Mouse (Mus musculus): Measurements from ENCODE around the gene Gm20425. TPM values are rescaled to one million over a fixed set of nuclear protein-coding genes. Genes with fewer than 3 reads are reported as not detected.
"Not testable (repeated sequence)": the region's sequence is repeated elsewhere in the genome, so short reads cannot be mapped to it uniquely, and the experiment has no call there.

Gm20425 gene
- polyA plus RNA-seq, 2 experiments, result 0.16 to 1.7 TPM

DNA sequence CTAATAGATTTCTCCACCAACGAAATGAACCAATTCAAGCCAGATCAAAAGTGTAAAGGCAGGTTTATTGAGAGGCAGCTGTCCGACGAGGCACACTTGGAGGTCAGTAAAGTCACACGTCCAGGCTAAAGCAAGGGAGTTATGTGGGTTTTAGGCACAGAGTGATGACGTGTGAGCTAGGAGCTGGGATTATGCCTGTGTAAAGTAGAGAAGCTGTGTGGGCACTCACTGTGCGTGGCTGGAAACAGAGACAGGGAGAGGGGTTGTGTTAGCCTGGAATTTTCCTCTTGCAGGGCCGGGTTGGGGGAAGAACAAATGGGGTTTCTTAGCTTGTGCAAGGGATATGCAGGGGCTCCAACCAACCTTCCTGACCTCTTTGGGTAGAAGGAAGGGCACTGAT is 61.3 kb downstream of the Gm20425 start:
- ATAC-seq (ENCODE audit: insufficient read depth) (no peak), DNase-seq (ENCODE audit: low read depth in 3 of 3, low spot score in 3 of 3) (no peak)
- WGBS (ENCODE audit: insufficient replicate concordance), result 58% methylated on average over 7 of the region's 7 CpGs
- H3K36me3 ChIP-seq (replicated peaks; ENCODE audit: control insufficient read depth, insufficient read depth, low read depth), result no peaks in the 10 kb centered on the region
- no peak overlapping the region for H3K4me3 ChIP-seq (ENCODE audit: insufficient read depth in 1 of 2, low read depth in 2 of 2, low read length in 2 of 2)
- no peaks in the 10 kb centered on the region for H3K9me3 ChIP-seq (ENCODE audit: control insufficient read depth, low read length)
- no peak overlapping the region for H3K9ac ChIP-seq (replicated peaks)
- H3K4me2 ChIP-seq (ENCODE audit: low read depth), result no peak overlapping the region
- H3K27ac ChIP-seq, result no peak overlapping the region
- no peaks in the 10 kb centered on the region for H3K27me3 ChIP-seq (ENCODE audit: control insufficient read depth, insufficient read depth, low read length)
- no peaks in the 10 kb centered on the region for H3K4me1 ChIP-seq (replicated peaks; ENCODE audit: control insufficient read depth in 2 of 2, insufficient read depth in 2 of 2, low read length in 1 of 2)
- TF ChIP-seq CTCF (IDR thresholded peaks at IDR 0.05; ENCODE audit: low read depth) (no peak), EP300 (IDR thresholded peaks at IDR 0.05; ENCODE audit: low read depth) (no peak)

DNA sequence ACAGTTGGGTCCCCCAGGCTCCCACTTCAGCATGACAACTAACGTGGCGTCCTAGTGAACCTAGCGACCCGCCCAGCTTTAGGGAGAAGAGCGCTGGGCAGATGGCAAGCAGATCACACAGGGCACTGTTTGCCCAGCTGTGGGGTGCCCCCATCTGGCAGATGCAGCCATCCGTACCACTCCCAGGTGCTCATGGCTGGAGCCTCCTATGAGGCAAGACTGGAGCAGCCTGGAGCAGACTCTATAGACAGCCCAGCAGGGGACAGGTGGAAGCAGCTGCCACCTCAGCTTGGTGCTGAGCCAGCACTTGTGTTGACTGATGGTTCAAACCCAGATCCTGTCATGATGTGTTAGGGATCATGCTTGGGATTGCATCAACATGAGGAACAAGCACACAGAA is 62.1 kb downstream of the Gm20425 start:
- 66% methylated on average over 6 of the region's 6 CpGs for WGBS (ENCODE audit: insufficient replicate concordance)

DNA sequence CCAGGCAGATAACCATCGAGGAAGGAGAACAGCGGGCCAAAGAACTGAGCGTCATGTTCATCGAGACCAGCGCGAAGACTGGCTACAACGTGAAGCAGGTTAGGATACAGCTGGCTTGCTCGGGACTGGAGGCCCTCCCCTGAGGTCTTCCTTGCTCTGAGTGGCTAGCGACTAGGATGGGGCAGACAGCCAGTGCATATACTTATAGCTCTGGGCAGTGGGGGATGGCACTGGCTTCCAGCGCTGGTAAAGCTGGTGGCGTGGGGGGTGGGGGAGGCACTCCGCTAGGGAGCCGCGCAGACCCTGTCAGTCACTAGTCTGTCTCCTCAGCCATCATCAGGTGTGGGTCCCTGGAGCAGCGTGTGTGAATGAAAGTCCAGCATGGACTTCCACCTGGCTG is 66.3 kb downstream of the Gm20425 start:
- Histone ChIP-seq H3K27ac (no peak overlapping the region), H3K4me1 (replicated peaks; ENCODE audit: control insufficient read depth in 2 of 2, insufficient read depth in 2 of 2, low read length in 1 of 2) (no peaks in the 10 kb centered on the region), H3K9me3 (ENCODE audit: control insufficient read depth, low read length) (no peaks in the 10 kb centered on the region), H3K36me3 (replicated peaks; ENCODE audit: control insufficient read depth, insufficient read depth, low read depth) (no peaks in the 10 kb centered on the region), H3K4me3 (ENCODE audit: insufficient read depth in 1 of 2, low read depth in 2 of 2, low read length in 2 of 2) (no peak overlapping the region), H3K9ac (replicated peaks) (no peak overlapping the region), H3K4me2 (ENCODE audit: low read depth) (no peak overlapping the region), H3K27me3 (ENCODE audit: control insufficient read depth, insufficient read depth, low read length) (no peaks in the 10 kb centered on the region)
- 62% methylated on average over 15 of the region's 15 CpGs for WGBS (ENCODE audit: insufficient replicate concordance)
- no peak for TF ChIP-seq EP300 (IDR thresholded peaks at IDR 0.05; ENCODE audit: low read depth)
- TF ChIP-seq CTCF (IDR thresholded peaks at IDR 0.05; ENCODE audit: low read depth), result no peak
- ATAC-seq (ENCODE audit: insufficient read depth), result no peak
- no peak for DNase-seq (ENCODE audit: low read depth in 3 of 3, low spot score in 3 of 3)

More for the DNA sequence above, 62.1 kb downstream of the Gm20425 start:
- Histone ChIP-seq H3K27ac (no peak overlapping the region), H3K4me1 (replicated peaks; ENCODE audit: control insufficient read depth in 2 of 2, insufficient read depth in 2 of 2, low read length in 1 of 2) (no peaks in the 10 kb centered on the region), H3K36me3 (replicated peaks; ENCODE audit: control insufficient read depth, insufficient read depth, low read depth) (no peaks in the 10 kb centered on the region), H3K9me3 (ENCODE audit: control insufficient read depth, low read length) (no peaks in the 10 kb centered on the region), H3K4me3 (ENCODE audit: insufficient read depth in 1 of 2, low read depth in 2 of 2, low read length in 2 of 2) (no peak overlapping the region), H3K4me2 (ENCODE audit: low read depth) (no peak overlapping the region), H3K9ac (replicated peaks) (no peak overlapping the region), H3K27me3 (ENCODE audit: control insufficient read depth, insufficient read depth, low read length) (no peaks in the 10 kb centered on the region)
- DNase-seq (ENCODE audit: low read depth in 3 of 3, low spot score in 3 of 3) (no peak), ATAC-seq (ENCODE audit: insufficient read depth) (no peak)
- no peak for TF ChIP-seq EP300 (IDR thresholded peaks at IDR 0.05; ENCODE audit: low read depth)

DNA sequence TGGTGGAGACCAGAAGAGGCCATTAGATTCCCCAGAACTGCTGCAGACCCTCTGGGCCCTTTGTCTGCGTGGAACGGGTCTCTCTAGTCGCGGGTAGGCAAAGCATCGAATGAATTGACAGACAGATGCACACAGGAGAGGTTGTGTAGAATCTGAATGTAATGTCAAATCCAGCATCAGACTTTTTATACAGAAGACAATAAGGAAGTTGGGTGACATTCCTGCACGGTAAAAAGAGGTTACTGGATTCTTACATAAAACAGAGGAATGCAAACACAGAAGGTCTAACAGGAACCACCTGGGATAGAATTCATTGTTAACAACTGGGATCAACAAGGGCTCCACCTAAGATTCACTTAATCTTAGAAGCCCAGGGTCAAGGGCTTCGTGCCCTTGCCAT is 74.9 kb downstream of the Gm20425 start:
- H3K4me1 ChIP-seq (replicated peaks; ENCODE audit: control insufficient read depth in 2 of 2, insufficient read depth in 2 of 2, low read length in 1 of 2); H3K9me3 ChIP-seq (ENCODE audit: control insufficient read depth, low read length); H3K4me3 ChIP-seq (ENCODE audit: insufficient read depth in 1 of 2, low read depth in 2 of 2, low read length in 2 of 2); H3K4me2 ChIP-seq (ENCODE audit: low read depth); H3K36me3 ChIP-seq (replicated peaks; ENCODE audit: control insufficient read depth, insufficient read depth, low read depth); H3K27ac ChIP-seq; H3K9ac ChIP-seq (replicated peaks); DNase-seq (ENCODE audit: low read depth in 3 of 3, low spot score in 3 of 3); ATAC-seq (ENCODE audit: insufficient read depth); H3K27me3 ChIP-seq (ENCODE audit: control insufficient read depth, insufficient read depth, low read length): not testable (repeated sequence)
- WGBS (ENCODE audit: insufficient replicate concordance), result 75% methylated on average over 7 of the region's 7 CpGs

DNA sequence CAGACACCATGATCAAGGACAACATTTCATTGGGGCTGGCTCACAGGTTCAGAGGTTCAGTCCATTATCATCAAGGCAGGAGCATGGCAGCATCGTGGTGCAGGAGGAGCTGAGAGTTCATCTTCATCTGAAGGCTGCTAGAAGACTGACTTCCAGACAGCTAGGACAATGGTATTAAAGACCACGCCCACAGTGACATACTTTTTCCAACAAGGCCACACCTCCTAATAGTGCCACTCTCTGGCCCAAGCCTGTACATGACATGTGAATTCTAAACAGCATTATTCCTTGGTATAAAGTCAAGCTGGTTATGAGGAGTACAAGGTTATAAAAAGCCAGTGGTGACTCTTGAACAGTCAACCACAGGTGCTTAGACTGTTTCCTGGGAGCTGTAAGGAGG is 75.5 kb downstream of the Gm20425 start:
- Histone ChIP-seq H3K4me2 (ENCODE audit: low read depth) (no peak overlapping the region), H3K4me3 (ENCODE audit: insufficient read depth in 1 of 2, low read depth in 2 of 2, low read length in 2 of 2) (no peak overlapping the region), H3K27me3 (ENCODE audit: control insufficient read depth, insufficient read depth, low read length) (no peaks in the 10 kb centered on the region), H3K9ac (replicated peaks) (no peak overlapping the region), H3K27ac (no peak overlapping the region), H3K9me3 (ENCODE audit: control insufficient read depth, low read length) (no peaks in the 10 kb centered on the region), H3K4me1 (replicated peaks; ENCODE audit: control insufficient read depth in 2 of 2, insufficient read depth in 2 of 2, low read length in 1 of 2) (no peaks in the 10 kb centered on the region), H3K36me3 (replicated peaks; ENCODE audit: control insufficient read depth, insufficient read depth, low read depth) (no peaks in the 10 kb centered on the region)
- ATAC-seq (ENCODE audit: insufficient read depth), result no peak
- TF ChIP-seq CTCF (IDR thresholded peaks at IDR 0.05; ENCODE audit: low read depth) (no peak), EP300 (IDR thresholded peaks at IDR 0.05; ENCODE audit: low read depth) (no peak)
- 35% methylated on average over 2 of the region's 2 CpGs for WGBS (ENCODE audit: insufficient replicate concordance)
- no peak for DNase-seq (ENCODE audit: low read depth in 3 of 3, low spot score in 3 of 3)

DNA sequence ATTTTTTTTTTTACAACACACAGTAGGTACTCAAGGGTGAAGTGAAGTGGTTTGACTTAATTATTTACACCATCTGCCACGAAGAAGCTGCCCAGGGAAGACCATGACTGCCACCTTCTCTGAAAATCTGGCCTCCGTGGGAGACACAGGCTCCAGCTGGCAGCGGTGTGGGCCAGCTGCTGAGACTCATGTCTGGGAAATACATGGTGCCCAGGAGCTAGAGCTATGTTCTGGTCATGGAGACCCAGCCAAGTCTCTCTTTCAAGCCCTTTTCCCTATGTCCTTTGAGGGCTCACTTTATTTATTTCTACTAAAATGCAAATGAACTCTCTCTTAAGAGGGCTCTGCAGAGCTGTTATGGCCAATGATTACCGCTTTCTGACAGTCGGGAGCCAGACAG is 76.8 kb downstream of the Gm20425 start:
- no peak overlapping the region for H3K9ac ChIP-seq (replicated peaks)
- H3K27me3 ChIP-seq (ENCODE audit: control insufficient read depth, insufficient read depth, low read length), result no peaks in the 10 kb centered on the region
- TF ChIP-seq CTCF (IDR thresholded peaks at IDR 0.05; ENCODE audit: low read depth) (no peak), EP300 (IDR thresholded peaks at IDR 0.05; ENCODE audit: low read depth) (no peak)
- no peaks in the 10 kb centered on the region for H3K9me3 ChIP-seq (ENCODE audit: control insufficient read depth, low read length)
- no peak overlapping the region for H3K4me2 ChIP-seq (ENCODE audit: low read depth)
- ATAC-seq (ENCODE audit: insufficient read depth), result no peak
- H3K4me3 ChIP-seq (ENCODE audit: insufficient read depth in 1 of 2, low read depth in 2 of 2, low read length in 2 of 2), result no peak overlapping the region
- WGBS (ENCODE audit: insufficient replicate concordance), result 70% methylated on average over 5 of the region's 5 CpGs
- no peak overlapping the region for H3K27ac ChIP-seq
- no peak for DNase-seq (ENCODE audit: low read depth in 3 of 3, low spot score in 3 of 3)
- H3K36me3 ChIP-seq (replicated peaks; ENCODE audit: control insufficient read depth, insufficient read depth, low read depth), result no peaks in the 10 kb centered on the region
- H3K4me1 ChIP-seq (replicated peaks; ENCODE audit: control insufficient read depth in 2 of 2, insufficient read depth in 2 of 2, low read length in 1 of 2), result no peaks in the 10 kb centered on the region
